Mouse (Mus musculus) layer of hippocampus, postnatal 36 days (tissue): ENCODE measurements around the gene Gm9. TPM values are rescaled to one million over a fixed set of nuclear protein-coding genes. Genes with fewer than 3 reads are reported as not detected.
"Not testable (repeated sequence)": the region's sequence is repeated elsewhere in the genome, so short reads cannot be mapped to it uniquely, and the experiment has no call there.

Source experiments
- DNase-seq, 2 experiments: peaks; one replicate each; pipeline ENCODE4 v3.0.0; 2022
- total RNA-seq, 2 experiments: library from RNA; stranded (reverse); gene quantifications; 2 replicates each; pipeline ENCODE4 v1.2.3; 2021

Gene Gm9
- not detected for total RNA-seq

GRCm38 (mm10) chrX:37210941-37211340 lies at the start of gene Gm9:
TSS of gene Gm9 (minus strand) at chrX:37211041.
- DNase-seq, result no peak

GRCm38 (mm10) chrX:37249619-37250018 lies 38.8 kb upstream of the Gm9 start, which contains the start of gene Rhox3a:
TSS of gene Rhox3a (plus strand) at chrX:37249919.
- DNase-seq, result not testable (repeated sequence)

GRCm38 (mm10) chrX:37244676-37245075 lies 33.8 kb upstream of the Gm9 start, which contains the start of gene Rhox2a:
TSS of gene Rhox2a (plus strand) at chrX:37244976.
- DNase-seq, result not testable (repeated sequence)

GRCm38 (mm10) chrX:37222158-37222557 lies 11.3 kb upstream of the Gm9 start, which contains the start of gene Rhox1:
TSS of gene Rhox1 (minus strand) at chrX:37222258.
- not testable (repeated sequence) for DNase-seq

GRCm38 (mm10) chrX:37198676-37199075 lies 12.2 kb downstream of the Gm9 start:
- no peak for DNase-seq

GRCm38 (mm10) chrX:37191744-37192379 lies 19.0 kb downstream of the Gm9 start:
- DNase-seq, result peak in 1 of 2 experiments; percentile 18

GRCm38 (mm10) chrX:37191105-37191743 lies 19.6 kb downstream of the Gm9 start, which contains the start of the genes Ndufa1 and Rnf113a1:
TSS of gene Ndufa1 (minus strand) at chrX:37191163.
TSS of gene Rnf113a1 (plus strand) at chrX:37191245.
- DNase-seq, result peak; percentile 82 to 83

- DNase-seq, result no peak
Observed at GRCm38 (mm10) chrX:37190755-37191104, 20.1 kb downstream of the Gm9 start.

- not testable (repeated sequence) for DNase-seq
Observed at GRCm38 (mm10) chrX:37184401-37184800, 26.4 kb downstream of the Gm9 start.

GRCm38 (mm10) chrX:37168742-37169141 lies 42.1 kb downstream of the Gm9 start, which contains the start of gene Akap14:
TSS of gene Akap14 (minus strand) at chrX:37168842.
- DNase-seq, result no peak

- DNase-seq, result no peak
Observed at GRCm38 (mm10) chrX:37167085-37167484, 43.8 kb downstream of the Gm9 start.

GRCm38 (mm10) chrX:37163115-37163514 lies 47.7 kb downstream of the Gm9 start:
- DNase-seq, result no peak

- no peak for DNase-seq
Observed at GRCm38 (mm10) chrX:37161169-37161568, 49.7 kb downstream of the Gm9 start.

Other genes with a start within 250 kb of the Gm9 start
- gene Sept6, start 219.2 kb downstream of the Gm9 start, total RNA-seq, result 10 to 100 TPM; 47.4 to 49.1 TPM
- gene Sowahd, start 162.2 kb downstream of the Gm9 start, total RNA-seq, result not detected
- gene Rpl39, start 125.6 kb downstream of the Gm9 start, total RNA-seq, result 100 to 1,000 TPM; 237 to 247 TPM
- gene Upf3b, start 100.7 kb downstream of the Gm9 start, total RNA-seq, result 10 to 100 TPM; 19.9 to 22.7 TPM
- 10 to 100 TPM; 13.1 to 15.3 TPM for gene Nkap, start 84.2 kb downstream of the Gm9 start, total RNA-seq
- under 1 TPM in 1 of 2 experiments, not detected in 1; 0.20 TPM for gene Akap14, start 42.2 kb downstream of the Gm9 start, total RNA-seq
- 100 to 1,000 TPM; 230 TPM for gene Ndufa1, start 19.9 kb downstream of the Gm9 start, total RNA-seq
- 1 to 10 TPM; 5.7 to 7.5 TPM for gene Rnf113a1, start 19.8 kb downstream of the Gm9 start, total RNA-seq
- not detected for gene Rhox1, start 11.2 kb upstream of the Gm9 start, total RNA-seq
- not detected for gene Rhox2a, start 33.9 kb upstream of the Gm9 start, total RNA-seq
- gene Rhox3a, start 38.9 kb upstream of the Gm9 start, total RNA-seq, result not detected
- not detected for gene Rhox4a, start 54.3 kb upstream of the Gm9 start, total RNA-seq
- not detected for gene Rhox3a2, start 169.0 kb upstream of the Gm9 start, total RNA-seq
- gene Rhox4a2, start 179.8 kb upstream of the Gm9 start, total RNA-seq, result not detected
- not detected for gene Rhox2b, start 201.0 kb upstream of the Gm9 start, total RNA-seq
- gene Rhox4b, start 221.5 kb upstream of the Gm9 start, total RNA-seq, result not detected
- not detected for gene Rhox2c, start 242.6 kb upstream of the Gm9 start, total RNA-seq
- gene Rhox3c, start 247.5 kb upstream of the Gm9 start, total RNA-seq, result not detected